Mouse (Mus musculus): ENCODE results near the gene Pex10. TPM values are rescaled to one million over a fixed set of nuclear protein-coding genes. Genes with fewer than 3 reads are reported as not detected.
"Not testable (repeated sequence)": the region's sequence is repeated elsewhere in the genome, so short reads cannot be mapped to it uniquely, and the experiment has no call there.

The Pex10 gene
- total RNA-seq, 2 experiments from 2014 or later = 19.4 to 23.1 TPM

- no peak for DNase-seq
- intact Hi-C loops (cut with DNase I) = loop anchor here (2.0 to 5.0 kb wide), 2 partner anchors 77 to 227 kb away; partner anchors contain the start of gene Ttc34
Observed at GRCm38 (mm10) chr4:155063895-155064294, 2.9 kb upstream of the Pex10 start.

- DNase-seq = no peak
- intact Hi-C loops (cut with DNase I) = loop anchor here (2.0 to 5.0 kb wide), 2 partner anchors 78 to 227 kb away; partner anchors contain the start of gene Ttc34
Observed at GRCm38 (mm10) chr4:155064474-155064873, 2.3 kb upstream of the Pex10 start.

- intact Hi-C loops (cut with DNase I) = loop anchor here (1.0 to 5.0 kb wide), 4 partner anchors 79 to 188 kb away; partner anchors contain the start of genes Hes5 and Pank4
- peak; percentile 87 to 90 for DNase-seq
Observed at GRCm38 (mm10) chr4:155065970-155066833, 614 bp upstream of the Pex10 start.

- intact Hi-C loops (cut with DNase I) = loop anchor here (5.0 kb wide), 1 partner anchor 106 kb away; the partner anchor contains the start of genes Hes5 and Pank4
- no peak for DNase-seq
Observed at GRCm38 (mm10) chr4:155068357-155068972, 1.6 kb downstream of the Pex10 start.

GRCm38 (mm10) chr4:155069191-155069590, 2.4 kb downstream of the Pex10 start:
- intact Hi-C loops (cut with DNase I) = loop anchor here (5.0 kb wide), 1 partner anchor 107 kb away; the partner anchor contains the start of genes Hes5 and Pank4
- no peak for DNase-seq

- DNase-seq = no peak
- intact Hi-C loops (cut with DNase I) = no loop called here
Observed at GRCm38 (mm10) chr4:155070199-155070598, 3.4 kb downstream of the Pex10 start.

GRCm38 (mm10) chr4:155070921-155071320, 4.1 kb downstream of the Pex10 start:
- DNase-seq = no peak
- intact Hi-C loops (cut with DNase I) = no loop called here

GRCm38 (mm10) chr4:155074418-155074817, 7.6 kb downstream of the Pex10 start:
- DNase-seq = no peak
- intact Hi-C loops (cut with DNase I) = no loop called here

GRCm38 (mm10) chr4:155075137-155075536, 8.3 kb downstream of the Pex10 start:
- DNase-seq = no peak
- intact Hi-C loops (cut with DNase I) = no loop called here

GRCm38 (mm10) chr4:155075813-155076212, 9.0 kb downstream of the Pex10 start:
- intact Hi-C loops (cut with DNase I) = no loop called here
- no peak for DNase-seq

GRCm38 (mm10) chr4:155076677-155077076, 9.9 kb downstream of the Pex10 start:
- no peak for DNase-seq
- intact Hi-C loops (cut with DNase I) = no loop called here

- DNase-seq; intact Hi-C loops (cut with DNase I): not testable (repeated sequence)
Observed at GRCm38 (mm10) chr4:155078808-155079207, 12.0 kb downstream of the Pex10 start.

- intact Hi-C loops (cut with DNase I) = no loop called here
- DNase-seq = no peak
Observed at GRCm38 (mm10) chr4:155079666-155080065, 12.8 kb downstream of the Pex10 start.

- intact Hi-C loops (cut with DNase I) = no loop called here
- no peak for DNase-seq
Observed at GRCm38 (mm10) chr4:155083553-155083952, 16.7 kb downstream of the Pex10 start.

- DNase-seq = no peak
- intact Hi-C loops (cut with DNase I) = no loop called here
Observed at GRCm38 (mm10) chr4:155084351-155084750, 17.5 kb downstream of the Pex10 start.

GRCm38 (mm10) chr4:155085206-155086107, 18.6 kb downstream of the Pex10 start:
- no peak for DNase-seq
- intact Hi-C loops (cut with DNase I) = no loop called here

GRCm38 (mm10) chr4:155086108-155087024, 19.6 kb downstream of the Pex10 start, which contains the start of the genes Rer1 and Morn1:
Gene Rer1, minus strand, starts transcription at chr4:155086382.
Gene Morn1, plus strand, starts transcription at chr4:155086577.
- peak; percentile 99 to 100 for DNase-seq
- intact Hi-C loops (cut with DNase I) = no loop called here

- intact Hi-C loops (cut with DNase I) = no loop called here
- DNase-seq = no peak
Observed at GRCm38 (mm10) chr4:155089241-155089640, 22.4 kb downstream of the Pex10 start.

- intact Hi-C loops (cut with DNase I) = no loop called here
- DNase-seq = no peak
Observed at GRCm38 (mm10) chr4:155090147-155090546, 23.3 kb downstream of the Pex10 start.

All from heart, postnatal 36 days (tissue).